ENCODE assay signal across 10 mouse cellular contexts in the genomic region with DNA sequence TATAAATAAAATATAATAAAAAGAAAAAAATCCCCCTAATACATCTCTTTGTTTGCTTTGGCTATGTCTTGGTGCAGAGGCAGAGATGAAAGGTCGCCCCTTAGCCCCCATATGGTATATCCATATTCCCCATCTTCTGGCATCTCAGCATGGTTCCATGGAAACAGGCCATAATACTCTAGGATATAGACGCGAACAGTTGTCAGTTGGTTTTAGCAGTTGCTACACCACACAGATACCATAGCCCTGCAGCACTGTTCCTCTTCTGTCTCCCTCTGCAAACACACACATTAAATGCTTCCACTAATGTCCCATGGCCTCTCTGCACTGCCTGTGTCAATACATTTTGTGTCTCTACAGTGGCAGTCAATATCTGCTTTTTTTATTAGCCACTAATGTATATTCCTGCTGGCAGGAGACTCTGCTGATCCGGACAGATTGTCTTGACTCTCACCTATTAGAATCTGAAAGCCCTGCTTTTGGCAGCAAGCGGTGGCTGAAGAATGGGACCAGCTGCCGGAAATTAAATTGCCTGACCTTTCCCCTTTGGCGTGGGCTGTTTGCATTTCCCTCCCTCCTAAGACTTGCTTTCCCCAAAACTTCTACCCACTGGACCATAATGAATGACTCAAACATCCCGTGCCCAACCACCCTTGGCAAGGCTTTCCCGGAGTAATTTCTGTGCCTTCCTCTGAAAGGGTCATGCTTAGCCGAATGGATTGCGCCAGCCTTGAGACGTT. TPM values are rescaled to one million over a fixed set of nuclear protein-coding genes. Genes with fewer than 3 reads are reported as not detected.
DNase-seq lines count a peak whose midpoint lies in the region; ATAC-seq lines count a peak whose summit lies in the region.
"Had no signal": no experiment of that assay in that cellular context is flagged by ENCODE, and none has a peak within 500 bp of the region (broad histone marks: within the 10 kb centered on the region; RNA-seq: fewer than 3 reads in every experiment).

No protein-coding gene starts in this region.

- peaks cover 23% of the 10 kb centered on the region for H3K4me1 ChIP-seq in midbrain, embryonic 14.5 days (ENCODE audit: control insufficient read depth, insufficient read depth, low read length)

- no peak for ATAC-seq in midbrain, embryonic 14.5 days (ENCODE audit: low FRiP score, low TSS enrichment)

- H3K9me3 ChIP-seq in midbrain, embryonic 14.5 days (ENCODE audit: control insufficient read depth, low read length), result no peaks in the 10 kb centered on the region

- WGBS in midbrain, embryonic 14.5 days, result 32% methylated on average over 12 of the region's 12 CpGs

- intact Hi-C loops in gastrocnemius, postnatal 36 days (cut with DNase I), result no loop called here

- H3K27me3 ChIP-seq in midbrain, embryonic 14.5 days (ENCODE audit: control insufficient read depth, insufficient read depth, low read length), result no peaks in the 10 kb centered on the region; the same call in 1 of the 2 replicates

- DNase-seq in adrenal gland, postnatal 10 days, result peak; percentile 7
- DNase-seq in adrenal gland, postnatal 4 days (ENCODE audit: low spot score in 2 of 2), result no peak
- peak; percentile 33 for DNase-seq in embryo, embryonic 10 days (ENCODE audit: low spot score)
- peak; percentile 34 for DNase-seq in kidney, postnatal 14 days
- peak; percentile 45 for DNase-seq in midbrain, embryonic 14.5 days
- no peak for DNase-seq in right cerebral cortex, postnatal 36 days (ENCODE audit: low spot score in 2 of 2)
- DNase-seq in gastrocnemius, postnatal 36 days, result no peak
- DNase-seq in left cerebral cortex, adult 9 months (ENCODE audit: low spot score in 2 of 2), result no peak
- DNase-seq: right cerebral cortex, postnatal 14 days had no signal

- H3K4me3 ChIP-seq in midbrain, embryonic 14.5 days (replicated peaks; ENCODE audit: low read depth, low read length), result no peak overlapping the region

- H3K9ac ChIP-seq in midbrain, embryonic 14.5 days (replicated peaks; ENCODE audit: low read length), result no peak overlapping the region

- peak overlapping the region; percentile 82 for H3K27ac ChIP-seq in midbrain, embryonic 14.5 days (replicated peaks; ENCODE audit: low read depth, low read length)
- H3K27ac ChIP-seq: macrophage had no signal

- no peaks in the 10 kb centered on the region for H3K36me3 ChIP-seq in midbrain, embryonic 14.5 days (ENCODE audit: control insufficient read depth, insufficient read depth, low read length)

- no peak overlapping the region for H3K4me2 ChIP-seq in midbrain, embryonic 14.5 days (ENCODE audit: low read length)

RNA-seq across cellular contexts. Expression of a gene that starts 39.1 kb away (rescaled TPM):
- under 1 TPM; 0.18 to 0.30 TPM for total RNA-seq in adrenal gland, postnatal 10 days (2021)
- under 1 TPM; 0.56 to 0.78 TPM for total RNA-seq in adrenal gland, postnatal 4 days (2021)
- 1.2 and 1.6 TPM in 2 replicates for polyA plus RNA-seq in midbrain, embryonic 14.5 days (2014; fragmentation: Nextera tagmentation; extraction: Ambion mirVana)
- total RNA-seq in gastrocnemius, postnatal 36 days (2021), result not detected
- polyA plus RNA-seq: macrophage had no signal

Comparison
In these comparisons a context has a peak if more than half of its experiments do, and no peak if none do; other contexts are left out.
1. DNase-seq: peak in adrenal gland, postnatal 10 days (single experiment), embryo, embryonic 10 days (single experiment), kidney, postnatal 14 days (single experiment) and midbrain, embryonic 14.5 days (single experiment); none in adrenal gland, postnatal 4 days (0 of 2), right cerebral cortex, postnatal 36 days (0 of 2), gastrocnemius, postnatal 36 days (0 of 2) and left cerebral cortex, adult 9 months (0 of 2).